Mouse (Mus musculus) lung, postnatal 0 days (tissue): ENCODE data around the gene Tbkbp1.

Experiments used
- CTCF ChIP-seq: IDR thresholded peaks from 2 replicates; pipeline ENCODE4 v1.5.1; 2016; ENCODE audit warnings: antibody characterized with exemption, mild to moderate bottlenecking
- EP300 ChIP-seq: IDR thresholded peaks from 2 replicates; pipeline ENCODE4 v1.6.1; 2016; ENCODE audit warnings: antibody characterized with exemption, mild to moderate bottlenecking, control low read depth

GRCm38 (mm10) chr11:97184875-97185274, 33.6 kb upstream of the Tbkbp1 start:
- no peak for TF ChIP-seq CTCF
- TF ChIP-seq EP300, result no peak
